Mouse (Mus musculus) spleen, postnatal 4 days (tissue): ENCODE measurements around the gene Trim17.

ENCODE experiments used
- DNase-seq, 2 experiments: peaks; one replicate each; pipeline ENCODE4 v3.0.0; 2022; ENCODE audit warnings: low spot score in 2 of 2

Gene Trim17

DNA sequence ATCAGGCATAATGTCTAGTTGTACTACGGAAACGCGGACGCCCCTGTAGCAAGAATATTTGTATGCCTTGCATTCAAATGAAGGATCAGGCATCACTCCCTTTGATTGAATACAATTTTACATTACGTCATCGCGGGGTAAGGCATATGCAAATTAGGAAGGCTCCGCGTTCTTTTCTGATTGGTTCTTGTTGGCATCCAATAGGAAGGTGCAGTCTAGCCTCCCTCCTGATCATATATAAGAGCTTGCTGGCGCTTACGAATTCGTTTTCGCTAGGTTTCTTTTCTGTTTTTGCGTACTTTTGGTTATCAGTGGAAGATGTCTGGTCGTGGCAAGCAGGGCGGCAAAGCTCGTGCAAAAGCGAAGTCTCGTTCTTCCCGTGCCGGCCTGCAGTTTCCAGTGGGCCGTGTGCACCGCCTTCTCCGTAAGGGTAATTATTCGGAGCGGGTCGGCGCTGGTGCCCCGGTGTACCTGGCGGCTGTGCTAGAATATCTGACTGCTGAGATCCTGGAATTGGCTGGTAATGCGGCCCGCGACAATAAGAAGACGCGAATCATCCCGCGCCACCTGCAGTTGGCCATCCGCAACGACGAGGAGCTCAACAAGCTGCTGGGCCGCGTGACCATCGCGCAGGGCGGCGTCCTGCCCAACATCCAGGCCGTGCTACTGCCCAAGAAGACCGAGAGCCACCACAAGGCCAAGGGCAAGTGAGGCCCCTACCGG is at the start of gene Trim17, which contains the start of gene Hist3h2a:
TSS of gene Trim17 (plus strand) at position 266 of the 723 bp plus-strand sequence.
TSS of gene Hist3h2a (plus strand) at position 266 of the 723 bp plus-strand sequence.
- peak; percentile 85 to 91 for DNase-seq

DNA sequence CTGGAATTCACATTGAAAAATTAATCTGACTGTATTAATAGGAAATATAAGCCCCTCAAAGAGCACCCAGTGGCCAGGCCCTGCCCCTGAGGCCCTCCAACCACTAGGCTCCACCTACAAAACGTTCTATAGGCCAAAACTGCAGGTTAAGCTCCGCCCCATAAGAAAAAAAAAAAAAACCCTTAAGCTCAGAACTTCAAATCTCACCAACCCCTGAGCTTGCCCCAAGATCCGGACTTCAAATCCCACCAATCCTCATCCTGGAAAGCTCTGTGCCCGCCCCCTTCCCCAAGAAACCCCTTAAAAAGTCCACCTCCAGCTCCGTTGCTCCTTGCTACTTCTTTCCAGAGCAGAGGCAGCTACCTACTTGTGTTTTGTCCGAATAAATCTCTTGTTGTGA is 49.6 kb upstream of the Trim17 start:
- peak in 1 of 2 experiments; percentile 32 for DNase-seq

DNA sequence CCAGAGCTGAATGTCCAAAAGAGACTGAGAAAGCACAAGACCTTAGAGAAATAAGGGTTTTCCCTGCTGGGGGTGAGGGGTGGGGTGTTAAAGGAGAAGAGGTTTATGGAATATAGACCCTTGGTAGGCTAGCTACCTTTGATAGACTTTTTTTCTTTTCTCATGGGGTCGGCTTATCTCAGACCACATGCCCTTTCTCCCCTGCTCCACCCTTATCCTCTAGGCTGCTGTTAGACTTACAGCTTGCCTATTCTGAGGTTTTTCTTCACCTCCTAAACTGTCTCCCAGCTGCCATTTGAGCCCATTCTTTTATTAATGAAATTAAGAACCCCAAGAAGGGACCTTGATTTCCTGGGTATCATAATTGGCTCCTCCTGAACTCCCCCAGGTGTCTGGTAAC is 40.7 kb upstream of the Trim17 start:
- no peak for DNase-seq

DNA sequence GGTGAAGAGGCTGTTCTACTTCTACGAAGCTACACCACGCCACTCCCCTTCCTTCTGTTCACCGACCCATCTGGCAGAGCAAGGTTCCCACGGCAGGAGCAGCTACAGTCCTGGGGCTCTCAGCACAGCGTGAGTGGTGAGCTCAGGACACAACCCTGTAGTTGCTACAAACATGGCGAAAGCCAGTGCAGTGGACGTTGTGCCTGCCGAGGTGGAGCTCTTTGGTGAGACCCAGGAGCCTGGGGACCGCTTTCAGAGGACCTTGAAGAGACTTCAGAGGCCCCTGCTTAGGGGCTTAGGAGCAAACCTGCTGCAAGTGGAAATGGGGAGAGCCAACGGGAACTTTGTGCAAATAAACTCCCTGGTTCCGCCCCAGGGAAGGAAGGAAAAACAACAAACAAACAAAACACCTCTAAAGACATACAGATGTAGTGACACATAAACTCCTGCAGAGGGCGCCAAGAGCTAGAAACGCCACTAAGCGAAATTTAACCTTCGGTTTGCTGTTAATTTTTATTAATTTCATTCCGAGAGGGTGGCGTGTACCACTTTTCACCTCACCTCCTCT is 39.9 kb upstream of the Trim17 start:
- DNase-seq: peak in 1 of 2 experiments; percentile 43

DNA sequence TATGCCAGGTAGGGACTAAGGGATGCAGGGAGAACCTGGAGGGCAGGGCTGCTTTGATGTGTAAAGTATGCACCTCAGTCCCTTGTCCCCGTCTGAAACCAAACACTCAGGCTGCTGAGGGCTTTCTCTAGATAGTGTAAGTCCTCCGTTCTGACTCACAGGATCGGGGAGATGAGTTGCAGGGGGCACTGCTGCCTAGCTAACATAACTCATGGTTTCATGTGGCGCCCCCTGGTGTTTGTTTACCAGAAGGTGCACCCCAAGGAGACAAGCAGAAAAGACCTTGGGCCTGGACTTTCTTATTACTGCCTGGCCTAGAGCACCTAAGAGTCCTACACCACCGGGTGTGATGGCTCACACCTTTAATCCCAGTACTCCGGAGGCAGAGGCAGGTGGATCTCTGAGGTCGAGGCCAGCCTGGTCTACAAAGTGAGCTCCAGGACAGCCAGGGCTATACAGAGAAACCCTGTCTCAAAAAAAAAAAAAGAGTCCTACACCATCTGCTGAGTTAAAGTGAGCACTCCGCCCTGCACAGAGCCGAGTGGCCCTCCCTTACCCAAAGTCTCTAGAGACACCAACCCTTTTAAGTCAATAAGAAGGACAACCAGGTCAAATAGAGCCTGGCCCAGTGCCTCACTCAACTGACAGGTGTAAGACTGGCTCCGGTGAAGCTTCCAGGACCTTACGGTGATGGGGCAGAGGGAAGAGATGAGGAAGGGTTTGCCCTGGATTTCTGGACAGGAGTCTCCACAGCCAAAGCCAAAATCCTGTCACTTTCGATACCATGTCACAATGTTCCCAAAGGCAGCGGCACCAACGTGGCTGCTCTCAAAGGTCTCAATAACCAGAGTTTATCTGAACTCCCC is 37.4 kb upstream of the Trim17 start:
- peak; percentile 87 to 95 for DNase-seq

DNA sequence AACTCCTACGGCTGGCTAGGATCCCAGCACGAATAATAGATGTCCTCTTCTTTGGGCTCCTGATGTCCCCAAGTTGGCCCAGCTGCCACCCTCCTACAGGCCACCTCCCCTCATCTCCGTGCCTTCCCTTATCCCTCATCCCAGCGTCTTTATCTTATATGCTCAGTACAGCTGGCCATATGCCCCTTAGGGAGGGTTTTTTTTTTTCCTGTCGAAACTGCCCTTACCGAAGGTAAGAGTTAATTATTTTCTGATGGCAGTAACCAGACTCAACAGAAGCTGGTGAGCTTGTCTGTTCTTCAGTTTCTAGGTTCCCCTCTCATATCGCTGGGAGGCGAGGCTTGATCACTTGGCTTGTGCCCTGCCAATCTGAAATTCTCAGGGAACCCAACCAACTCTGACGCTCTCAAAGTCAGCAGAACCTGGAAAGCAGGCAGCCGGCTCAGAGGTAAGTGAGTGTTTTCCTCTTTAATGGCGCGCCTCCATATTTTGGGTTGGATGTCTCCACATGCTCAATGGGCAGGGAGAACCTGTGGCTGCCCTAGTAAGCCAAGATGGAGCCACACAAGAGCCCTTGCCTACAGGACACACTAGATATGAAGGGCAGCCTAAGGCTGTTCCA is 36.6 kb upstream of the Trim17 start, which contains the start of gene Btnl10:
TSS of gene Btnl10 (plus strand) at position 164 of the 622 bp plus-strand sequence.
- DNase-seq: peak; percentile 75 to 79

DNA sequence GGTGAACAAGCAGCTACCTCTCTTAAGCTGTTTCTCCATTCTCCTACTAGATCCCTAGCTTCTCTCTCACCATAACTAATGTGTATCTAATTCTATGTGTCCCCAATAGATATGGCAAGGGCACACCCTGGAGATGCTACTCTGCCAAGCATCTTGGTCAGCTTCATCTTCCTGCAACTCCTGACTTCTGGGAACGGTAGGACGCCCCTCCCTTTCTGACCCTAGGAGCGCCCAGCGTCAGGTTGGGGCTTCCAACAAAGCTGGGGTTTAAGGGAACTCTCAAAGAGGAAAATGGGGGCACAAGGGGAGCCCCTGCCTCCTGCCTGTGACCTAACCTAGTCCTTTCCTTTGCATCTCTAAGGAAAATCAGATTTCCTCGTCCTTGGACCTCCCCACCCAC is 35.7 kb upstream of the Trim17 start:
- DNase-seq: no peak

DNA sequence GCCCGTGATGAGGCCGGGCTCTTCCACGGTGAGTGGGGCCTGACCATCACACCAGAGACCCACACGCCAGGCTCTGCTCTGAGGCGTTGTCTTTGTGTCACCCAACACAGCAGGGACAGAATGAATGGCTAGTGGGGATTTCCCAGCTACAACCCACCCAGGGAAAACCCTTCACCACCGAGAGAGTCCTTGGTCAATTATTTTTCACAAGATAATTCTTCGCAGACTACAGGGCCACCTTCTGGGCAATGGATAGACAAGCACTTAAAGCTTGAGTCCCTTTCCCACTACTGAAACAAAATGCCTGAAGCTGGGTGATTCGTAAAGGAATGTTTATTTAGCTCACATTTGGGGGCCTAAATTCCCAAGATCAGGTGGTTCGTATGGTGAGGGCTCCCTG is 32.1 kb upstream of the Trim17 start:
- DNase-seq: no peak

DNA sequence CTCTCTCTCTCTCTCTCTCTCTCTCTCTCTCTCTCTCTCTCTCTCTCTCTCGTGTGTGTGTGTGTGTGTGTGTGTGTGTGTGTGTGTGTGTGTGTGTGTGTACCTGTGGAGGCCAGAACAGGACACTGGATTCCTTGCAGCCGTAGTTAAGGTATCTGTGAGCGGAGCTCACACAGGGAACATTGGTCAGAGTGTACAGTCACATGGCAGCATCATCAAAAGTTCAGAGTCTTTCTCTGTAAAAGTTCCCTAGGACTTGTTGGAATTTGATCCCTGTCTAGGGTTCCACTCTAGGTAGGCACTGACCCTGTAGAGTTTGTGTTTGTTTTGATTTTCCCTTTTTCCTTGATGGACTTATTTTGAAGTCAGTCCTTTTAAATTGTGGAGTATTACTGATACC is 27.8 kb upstream of the Trim17 start:
- DNase-seq: no peak

DNA sequence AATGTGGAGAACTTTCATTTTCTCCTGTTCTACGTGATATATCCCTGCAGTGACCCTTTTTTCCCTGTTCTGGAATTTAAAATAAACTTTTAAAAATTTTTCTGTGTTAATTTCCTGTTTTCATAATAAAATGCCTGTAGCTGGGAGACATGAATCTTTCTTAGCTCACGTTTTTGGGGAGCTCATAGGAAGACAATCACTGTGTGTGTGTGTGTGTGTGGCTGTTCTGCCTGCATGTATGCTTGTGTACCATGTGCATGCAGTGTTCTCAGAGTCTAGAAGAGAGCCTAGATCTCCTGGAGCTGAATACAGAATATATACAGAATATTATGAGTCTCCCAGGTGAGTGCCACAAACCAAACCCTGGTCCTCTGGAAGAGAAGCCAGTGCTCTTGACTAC is 27.4 kb upstream of the Trim17 start:
- no peak for DNase-seq

DNA sequence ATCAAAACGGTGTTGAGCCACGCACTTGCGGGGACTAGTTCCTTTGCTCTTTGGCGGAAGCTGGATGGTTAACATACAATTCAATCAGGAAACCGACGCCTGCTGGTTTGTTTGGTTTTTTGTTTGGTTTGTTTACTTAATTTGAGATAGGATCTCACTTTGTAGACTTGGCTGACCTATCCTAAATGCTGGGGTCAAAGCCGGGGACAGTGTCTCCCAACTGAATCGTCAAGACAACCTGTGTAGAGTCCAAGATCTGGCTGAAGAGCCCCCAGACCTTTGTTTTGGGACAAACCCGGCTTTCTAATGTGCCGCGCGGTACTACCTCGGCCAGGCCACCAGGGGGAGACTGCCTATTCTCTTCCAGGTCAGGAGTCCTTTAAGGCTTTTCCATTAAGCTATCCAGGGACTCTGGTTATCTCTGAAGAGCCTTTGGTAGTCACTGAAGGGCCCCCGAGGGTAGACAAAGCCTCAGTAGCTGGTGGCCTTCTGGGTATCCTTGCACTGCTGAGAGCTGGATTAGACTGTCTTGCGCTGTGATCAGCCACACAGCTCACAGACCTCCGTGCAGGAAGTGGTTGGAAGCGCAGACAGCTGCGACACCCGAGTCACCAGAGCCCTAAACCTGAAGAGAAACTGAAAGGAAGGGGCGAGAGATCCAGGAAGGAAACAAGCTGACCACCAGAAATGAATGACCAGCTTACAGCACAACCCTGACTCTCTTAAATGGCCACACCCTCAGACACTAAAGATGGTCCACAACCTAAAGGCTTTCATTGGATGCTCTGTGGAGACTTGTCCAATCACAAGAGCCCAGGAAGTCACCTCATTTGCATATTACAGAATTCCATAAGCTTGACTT is 26.5 kb upstream of the Trim17 start:
- DNase-seq: peak; percentile 75 to 89

DNA sequence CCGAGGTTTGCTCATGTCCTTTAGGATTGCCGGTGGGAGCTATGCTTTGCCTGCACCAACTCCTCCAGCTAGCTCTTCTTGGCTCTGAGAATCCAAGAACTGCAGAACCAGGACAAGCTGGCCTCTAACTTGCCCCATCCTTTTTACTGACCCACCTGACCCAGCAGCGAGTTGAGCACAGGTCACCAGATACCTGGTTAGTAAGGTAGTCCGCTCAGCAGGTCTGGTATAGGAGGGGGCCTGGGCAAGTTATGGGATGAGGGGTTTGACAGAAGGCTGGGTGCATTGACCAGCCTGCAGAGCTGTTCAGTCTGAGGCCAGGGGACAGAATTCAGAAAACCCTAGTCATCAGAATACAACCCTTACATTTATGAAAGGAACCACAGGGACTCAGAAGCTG is 25.4 kb upstream of the Trim17 start:
- no peak for DNase-seq

DNA sequence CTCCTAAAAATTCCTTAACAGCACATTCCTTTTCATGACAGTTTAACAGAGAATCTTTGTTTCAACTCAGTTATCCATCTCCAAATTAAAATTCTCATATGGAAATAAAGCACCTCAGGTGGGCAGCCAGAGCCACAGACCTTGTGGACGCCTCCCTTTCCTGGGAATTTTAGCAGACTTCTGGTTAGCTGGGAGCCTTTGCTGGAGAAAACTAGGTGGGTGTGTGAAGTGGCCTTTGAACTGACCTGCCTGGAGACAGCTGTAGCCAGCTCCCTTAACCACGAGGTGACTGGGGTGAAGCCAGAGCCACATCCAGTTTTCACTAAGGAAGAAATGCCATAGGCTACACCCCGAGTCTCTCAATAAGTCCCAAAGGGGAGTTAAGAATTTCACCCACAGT is 24.8 kb upstream of the Trim17 start:
- no peak for DNase-seq

DNA sequence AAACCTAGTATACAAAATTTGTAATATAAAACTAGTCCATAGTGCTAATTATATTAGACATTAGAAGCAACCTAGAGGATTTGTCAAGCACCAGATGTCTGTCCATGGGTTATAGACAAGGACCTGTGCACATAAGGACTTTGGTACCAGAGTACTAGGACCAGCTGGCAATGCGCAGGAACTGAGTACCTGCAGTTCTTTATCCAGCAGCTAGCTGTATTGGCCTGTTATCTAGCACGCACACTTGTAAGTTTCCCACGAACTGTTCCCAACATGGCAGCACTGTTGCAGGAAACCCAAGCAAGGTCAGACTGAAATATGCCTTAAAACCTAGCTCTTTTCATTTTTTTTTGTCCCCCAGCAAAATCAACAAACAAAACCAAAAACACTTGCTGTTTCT is 24.2 kb upstream of the Trim17 start:
- no peak for DNase-seq

DNA sequence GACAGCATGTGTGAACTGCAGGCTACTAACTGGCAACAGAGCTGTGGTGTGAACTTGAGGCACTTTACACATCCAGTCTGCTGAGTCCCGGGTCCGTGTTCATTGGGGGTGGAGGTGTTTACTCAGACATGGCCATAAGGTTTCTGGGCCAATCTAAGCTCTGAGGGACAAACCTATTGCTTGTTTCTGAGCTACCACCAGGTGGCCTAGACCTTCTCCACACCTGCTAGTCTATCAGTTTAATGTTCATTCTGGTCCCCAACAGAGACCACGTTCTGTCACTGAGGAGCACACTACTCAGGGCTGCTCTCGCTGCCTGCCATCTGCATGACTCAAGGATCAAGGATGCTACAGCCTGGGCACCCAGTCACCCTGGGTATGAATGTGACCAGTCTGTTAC is 22.9 kb upstream of the Trim17 start:
- DNase-seq: no peak

DNA sequence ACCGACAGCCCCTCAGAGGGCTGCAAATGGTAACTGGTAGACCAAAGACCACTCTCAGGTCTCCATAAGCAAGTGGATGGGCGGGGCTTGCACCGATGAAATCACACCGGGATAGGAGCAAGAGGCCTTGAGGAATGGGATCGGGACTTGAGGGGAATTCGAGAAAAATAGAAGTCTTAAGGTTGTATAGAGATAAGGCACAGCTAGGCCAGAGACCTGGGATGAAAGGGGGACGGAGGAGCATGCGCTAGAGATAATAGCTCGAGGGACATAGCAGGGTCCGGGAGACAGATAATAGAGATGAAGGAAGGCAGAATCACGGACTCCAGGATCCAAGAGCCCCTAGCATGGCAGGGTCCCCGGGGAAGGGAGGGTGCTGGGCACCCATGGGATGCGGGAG is 16.6 kb upstream of the Trim17 start:
- DNase-seq: no peak

DNA sequence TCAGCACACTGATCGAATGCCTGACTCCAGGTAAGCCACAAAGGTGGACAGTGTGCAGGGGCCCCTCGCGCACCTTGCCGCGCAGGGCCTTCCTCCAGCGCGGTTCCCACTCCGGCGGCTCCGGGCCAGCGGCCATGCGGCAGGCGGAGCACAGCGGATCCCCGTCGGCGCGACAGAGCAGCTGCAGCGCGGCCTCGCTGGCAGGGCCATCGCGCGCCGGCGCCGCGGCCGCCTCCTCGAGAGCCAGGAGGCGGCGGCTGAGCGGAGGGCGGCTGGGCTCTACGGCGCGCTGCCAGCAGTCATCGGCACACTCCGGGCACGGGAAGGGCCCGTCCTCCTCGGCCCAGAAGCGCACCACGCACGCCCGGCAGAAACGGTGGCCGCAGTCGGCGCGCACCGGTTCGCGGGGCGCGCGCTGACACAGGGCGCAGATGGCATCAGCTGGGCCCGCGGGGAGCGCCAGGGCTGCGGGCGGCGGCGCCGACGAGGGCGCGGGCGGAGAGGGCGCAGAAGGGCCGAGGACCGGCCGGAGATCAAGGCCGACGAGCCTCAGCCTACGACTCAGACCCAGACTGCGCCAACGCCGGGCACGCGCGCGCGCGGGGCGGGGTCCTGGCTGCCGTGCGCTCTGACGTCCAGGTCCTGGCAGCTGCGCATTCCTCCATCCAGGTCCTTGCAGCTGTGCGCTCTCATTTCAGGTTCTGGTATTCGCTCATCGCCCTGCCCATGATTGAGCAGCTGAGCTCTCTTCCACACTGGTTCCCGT is 16.0 kb upstream of the Trim17 start, which contains the start of gene Rnf187:
TSS of gene Rnf187 (minus strand) at position 595 of the 766 bp plus-strand sequence.
- peak; percentile 88 to 94 for DNase-seq

DNA sequence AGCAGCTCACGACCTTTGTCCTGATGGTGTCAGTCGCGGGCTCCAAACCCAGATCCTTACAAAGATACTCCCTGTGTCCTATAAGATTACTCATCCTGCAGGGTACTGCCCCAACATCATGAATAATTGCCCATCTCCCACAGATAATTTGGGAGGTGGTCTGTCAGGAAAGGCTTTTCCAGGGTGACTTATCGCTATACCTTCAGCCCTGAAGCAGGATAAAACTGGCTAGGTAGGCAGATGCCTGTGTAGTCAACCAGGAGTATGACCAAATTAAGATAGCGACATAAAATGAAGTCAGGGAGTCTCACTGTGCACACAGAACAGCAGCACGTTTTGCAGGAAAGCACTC is 15.4 kb upstream of the Trim17 start:
- no peak for DNase-seq

DNA sequence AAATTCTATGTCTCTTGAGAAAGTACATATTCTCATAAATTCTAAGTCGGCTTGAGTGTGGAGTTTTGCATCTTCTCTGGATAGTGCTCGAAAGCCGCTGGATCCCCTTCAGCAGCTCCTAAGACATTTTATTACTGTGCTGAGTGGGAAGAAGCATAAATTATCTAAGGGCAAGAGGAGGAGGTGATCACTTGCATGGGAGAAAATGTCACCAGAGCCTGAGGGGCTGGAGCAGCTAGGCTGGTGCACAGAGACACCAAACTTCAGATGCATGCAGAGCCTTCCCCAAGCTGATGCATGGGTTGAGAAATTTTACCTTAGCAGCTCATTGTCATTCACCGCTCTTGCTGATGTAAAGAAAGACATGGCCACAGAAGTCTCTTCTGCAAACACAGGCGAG is 10.3 kb upstream of the Trim17 start:
- DNase-seq: no peak

DNA sequence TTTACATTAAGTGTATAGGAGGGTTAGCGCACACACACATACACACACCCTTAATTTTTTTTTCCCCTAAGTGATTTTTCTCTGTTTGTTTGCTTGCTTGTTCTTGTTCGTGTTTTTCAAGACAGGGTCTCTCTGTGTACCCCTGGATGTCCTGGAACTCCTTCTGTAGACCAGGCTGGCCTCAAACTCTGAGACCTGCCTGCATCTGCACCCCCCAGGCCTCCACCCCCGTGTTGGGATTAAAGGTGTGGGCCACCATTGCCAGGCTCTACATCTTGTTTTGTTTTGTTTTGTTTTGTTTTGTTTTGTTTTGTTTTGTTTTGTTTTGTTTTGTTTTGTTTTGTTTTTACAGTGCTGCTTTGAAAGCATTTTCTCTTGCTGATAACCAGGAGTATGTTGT is 7.2 kb upstream of the Trim17 start:
- DNase-seq: no peak
